Mouse (Mus musculus) small intestine, adult 2 months (tissue): Measurements from ENCODE around the gene Aff3. TPM values are rescaled to one million over a fixed set of nuclear protein-coding genes. Genes with fewer than 3 reads are reported as not detected.

Experiments used
- H3K27ac ChIP-seq: fragments of 200-500 bp; 2 replicates; pipeline ENCODE4 v1.5.1; 2012; ENCODE audit warnings: low read depth, low read length, control low read depth, inconsistent platforms; ENCODE audit not compliant: insufficient read depth
- H3K27me3 ChIP-seq: fragments of 200-500 bp; 2 replicates; pipeline ENCODE4 v1.6.1; 2012; ENCODE audit warnings: mild to moderate bottlenecking, moderate library complexity, low read length, inconsistent platforms; ENCODE audit not compliant: control insufficient read depth, insufficient read depth
- H3K36me3 ChIP-seq: fragments of 200-500 bp; 2 replicates; pipeline ENCODE4 v1.6.1; 2012; ENCODE audit warnings: mild to moderate bottlenecking, low read length, control low read depth, inconsistent platforms; ENCODE audit not compliant: control insufficient read depth, insufficient read depth
- H3K4me1 ChIP-seq: fragments of 200-500 bp; 2 replicates; pipeline ENCODE4 v1.6.1; 2012; ENCODE audit warnings: low read length, inconsistent platforms, mixed read lengths; ENCODE audit not compliant: control insufficient read depth, insufficient read depth, insufficient read length
- H3K4me3 ChIP-seq: fragments of 200-500 bp; 2 replicates; pipeline ENCODE4 v1.5.1; 2012; ENCODE audit warnings: low read depth, mild to moderate bottlenecking, control low read depth, inconsistent platforms, low read length, moderate library complexity
- CTCF ChIP-seq: fragments of 200-500 bp; IDR thresholded peaks from 2 replicates; pipeline ENCODE4 v1.5.1; 2012; ENCODE audit warnings: low read depth, mild to moderate bottlenecking, control low read depth, inconsistent platforms, low read length, moderate library complexity, mixed read lengths; ENCODE audit not compliant: insufficient replicate concordance, insufficient read length; ENCODE audit errors: extremely low read depth
- POLR2A ChIP-seq: fragments of 200-500 bp; IDR thresholded peaks from 2 replicates; pipeline ENCODE4 v1.6.1; 2012; ENCODE audit warnings: low read depth, mild to moderate bottlenecking, control low read depth, inconsistent platforms, low read length, moderate library complexity
- WGBS: fragments of 180-500 bp; shearing (Covaris S2); methylation state at CpG from one replicate; pipeline ENCODE4 v1.1.7; 2018; 5-methylcytosine and 5-hydroxymethylcytosine counted together
- polyA plus RNA-seq: library from polyadenylated mRNA; depleted of rRNA; stranded (reverse); fragments of >200 nt; gene quantifications from 2 replicates; pipeline ENCODE4 v1.2.3, GENCODE M21; 2012

Gene Aff3
- polyA plus RNA-seq, 1 experiment = 1.5 TPM

DNA sequence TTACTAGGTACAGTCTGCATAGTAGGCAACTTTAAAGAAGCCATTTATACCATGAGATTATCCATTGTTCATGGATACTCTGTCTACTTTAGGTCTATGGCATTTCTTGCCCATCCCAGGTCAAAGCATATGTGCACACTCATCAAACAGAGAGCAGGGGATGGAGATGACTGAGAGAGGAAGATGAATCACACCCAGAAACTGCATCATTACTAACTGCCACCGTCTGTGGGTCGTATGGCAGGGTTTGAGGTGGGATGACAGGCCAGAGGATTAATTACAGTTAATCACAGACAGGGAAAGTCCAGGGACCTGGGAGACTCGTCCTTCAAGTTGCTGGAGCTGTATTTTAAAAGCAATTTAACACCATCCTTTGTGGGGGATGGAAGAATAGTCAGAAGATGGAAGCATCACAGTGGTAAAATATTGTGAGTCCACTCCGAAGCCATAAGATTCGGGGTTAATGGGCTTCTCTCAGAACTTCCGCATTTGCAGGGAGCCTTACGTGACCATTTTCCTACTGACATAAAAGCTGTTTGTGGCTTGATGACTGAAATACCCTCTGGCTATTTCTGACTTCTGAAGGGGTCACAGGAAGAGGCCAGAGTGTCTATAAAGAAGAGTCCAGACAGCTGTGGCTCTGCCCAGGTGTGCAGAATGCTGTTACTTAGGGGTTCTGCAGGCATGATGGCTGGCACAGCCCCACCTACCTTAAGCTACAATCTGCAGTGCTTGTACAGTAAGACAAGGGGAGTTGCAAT, 427.5 kb downstream of the Aff3 start:
- no peaks in the 10 kb centered on the region for H3K27me3 ChIP-seq
- H3K4me3 ChIP-seq = no peak overlapping the region
- H3K4me1 ChIP-seq = peaks cover 2% of the 10 kb centered on the region; the same call in 1 of the 2 replicates
- H3K27ac ChIP-seq = no peak overlapping the region
- WGBS = 65% methylated on average over 7 of the region's 7 CpGs
- no peak for TF ChIP-seq POLR2A
- no peak for TF ChIP-seq CTCF
- no peaks in the 10 kb centered on the region for H3K36me3 ChIP-seq

DNA sequence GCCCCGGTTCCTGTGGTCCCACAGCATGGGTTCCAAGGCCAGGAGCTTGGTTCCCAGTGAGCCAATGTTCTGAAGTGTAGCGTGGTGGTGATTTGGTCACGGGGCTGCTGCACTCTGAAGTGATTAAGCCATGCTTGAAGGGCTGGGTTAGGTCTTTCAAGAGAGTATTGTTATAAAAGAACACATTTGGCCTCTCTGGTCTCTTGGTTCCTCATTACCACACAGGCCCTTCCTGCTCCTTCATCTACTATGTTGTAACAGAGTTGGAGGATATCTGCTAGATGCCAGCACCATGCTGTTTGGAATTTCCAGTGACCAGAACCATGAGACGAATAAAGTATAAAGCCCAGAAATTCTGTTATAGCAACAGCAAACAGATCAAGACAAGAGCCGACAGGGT, 431.6 kb downstream of the Aff3 start:
- H3K4me3 ChIP-seq = no peak overlapping the region
- 81% methylated on average over 5 of the region's 5 CpGs for WGBS

GRCm38 (mm10) chr1:38230041-38230440, 434.7 kb downstream of the Aff3 start:
- Histone ChIP-seq H3K27ac (no peak overlapping the region), H3K36me3 (no peaks in the 10 kb centered on the region), H3K4me1 (no peaks in the 10 kb centered on the region), H3K4me3 (no peak overlapping the region), H3K27me3 (no peaks in the 10 kb centered on the region)
- WGBS = 86% methylated on average over 8 of the region's 8 CpGs
- TF ChIP-seq POLR2A (no peak), CTCF (no peak)

More for the DNA sequence above, 431.6 kb downstream of the Aff3 start:
- no peak for TF ChIP-seq POLR2A
- TF ChIP-seq CTCF = no peak
- no peaks in the 10 kb centered on the region for H3K4me1 ChIP-seq
- H3K27me3 ChIP-seq = no peaks in the 10 kb centered on the region
- no peaks in the 10 kb centered on the region for H3K36me3 ChIP-seq
- no peak overlapping the region for H3K27ac ChIP-seq

GRCm38 (mm10) chr1:38228806-38229205, 435.9 kb downstream of the Aff3 start:
- Histone ChIP-seq H3K27me3 (no peaks in the 10 kb centered on the region), H3K4me3 (no peak overlapping the region), H3K36me3 (no peaks in the 10 kb centered on the region), H3K27ac (no peak overlapping the region), H3K4me1 (no peaks in the 10 kb centered on the region)
- TF ChIP-seq CTCF (no peak), POLR2A (no peak)
- 87% methylated on average over 4 of the region's 4 CpGs for WGBS

- no peak overlapping the region for H3K27ac ChIP-seq
- H3K4me3 ChIP-seq = no peak overlapping the region
- no peaks in the 10 kb centered on the region for H3K36me3 ChIP-seq
- H3K27me3 ChIP-seq = no peaks in the 10 kb centered on the region
- TF ChIP-seq POLR2A = no peak
- no peak for TF ChIP-seq CTCF
- no peaks in the 10 kb centered on the region for H3K4me1 ChIP-seq
- WGBS = 92% methylated on average over 3 of the region's 3 CpGs
Measured at GRCm38 (mm10) chr1:38225166-38225565, 439.6 kb downstream of the Aff3 start.

- Histone ChIP-seq H3K4me1 (no peaks in the 10 kb centered on the region), H3K27me3 (no peaks in the 10 kb centered on the region), H3K4me3 (no peak overlapping the region), H3K36me3 (no peaks in the 10 kb centered on the region), H3K27ac (no peak overlapping the region)
- TF ChIP-seq CTCF (no peak), POLR2A (no peak)
- WGBS = 86% methylated on average over 1 of the region's 1 CpGs
Measured at GRCm38 (mm10) chr1:38222160-38222559, 442.6 kb downstream of the Aff3 start.

DNA sequence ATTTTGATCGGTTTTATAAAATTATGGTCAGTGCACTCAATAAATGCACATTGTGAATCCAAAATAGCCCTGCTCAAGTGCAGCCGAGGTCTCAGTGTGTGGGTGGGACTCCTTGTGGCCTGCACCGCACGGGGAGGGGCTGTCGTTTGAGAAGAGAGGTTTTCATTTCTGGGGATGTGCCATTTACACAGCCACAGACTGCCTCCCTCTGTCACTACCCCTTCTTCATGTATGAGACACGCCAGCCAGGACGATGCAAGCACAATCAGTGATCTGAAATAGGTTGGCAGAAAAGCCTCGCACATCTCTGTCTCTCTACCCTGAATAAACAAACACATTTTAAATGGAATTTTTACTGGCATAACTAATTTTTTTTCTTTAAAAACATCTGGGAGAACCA, 443.3 kb downstream of the Aff3 start:
- no peaks in the 10 kb centered on the region for H3K36me3 ChIP-seq
- no peak overlapping the region for H3K4me3 ChIP-seq
- WGBS = 67% methylated on average over 8 of the region's 8 CpGs
- H3K4me1 ChIP-seq = no peaks in the 10 kb centered on the region
- no peak for TF ChIP-seq CTCF
- TF ChIP-seq POLR2A = no peak
- no peak overlapping the region for H3K27ac ChIP-seq
- H3K27me3 ChIP-seq = no peaks in the 10 kb centered on the region
